In genomic region chr5:42685356-42686057, GRCm38 (mm10) we compare ENCODE assay signal across 9 mouse cellular contexts.
DNase-seq lines count a peak whose midpoint lies in the region.
"Had no signal": no experiment of that assay in that cellular context is flagged by ENCODE, and none has a peak within 500 bp of the region (broad histone marks: within the 10 kb centered on the region; RNA-seq: fewer than 3 reads in every experiment).

No protein-coding gene starts in this region.

- DNase-seq in left cerebral cortex, postnatal 10 days (ENCODE audit: extremely low spot score in 1 of 2, low spot score in 2 of 2): peak; percentile 7 to 12
- no peak for DNase-seq in left cerebral cortex, adult 9 months (ENCODE audit: low spot score in 2 of 2)
- DNase-seq in adrenal gland, postnatal 25 days: peak; percentile 30
- peak; percentile 52 for DNase-seq in gonadal fat pad, adult 2 months (ENCODE audit: low read depth)
- peak; percentile 50 for DNase-seq in ovary, adult 18-20 months (ENCODE audit: low spot score)
- DNase-seq in kidney, adult 9 months: no peak
- no peak for DNase-seq in frontal cortex, adult 2 months (ENCODE audit: extremely low spot score in 1 of 2, low spot score in 1 of 2)
- DNase-seq: kidney, adult 2 months; thymus, postnatal 4 days had no signal

- intact Hi-C loops in left cerebral cortex, postnatal 10 days (cut with DNase I): no loop called here

Comparison
In these comparisons a context has a peak if more than half of its experiments do, and no peak if none do; other contexts are left out.
1. DNase-seq: peak in left cerebral cortex, postnatal 10 days (2 of 2), adrenal gland, postnatal 25 days (single experiment), gonadal fat pad, adult 2 months (single experiment) and ovary, adult 18-20 months (single experiment); none in left cerebral cortex, adult 9 months (0 of 2), kidney, adult 9 months (single experiment) and frontal cortex, adult 2 months (0 of 2).